Mouse (Mus musculus): ENCODE results near the gene Mgmt.

DNA sequence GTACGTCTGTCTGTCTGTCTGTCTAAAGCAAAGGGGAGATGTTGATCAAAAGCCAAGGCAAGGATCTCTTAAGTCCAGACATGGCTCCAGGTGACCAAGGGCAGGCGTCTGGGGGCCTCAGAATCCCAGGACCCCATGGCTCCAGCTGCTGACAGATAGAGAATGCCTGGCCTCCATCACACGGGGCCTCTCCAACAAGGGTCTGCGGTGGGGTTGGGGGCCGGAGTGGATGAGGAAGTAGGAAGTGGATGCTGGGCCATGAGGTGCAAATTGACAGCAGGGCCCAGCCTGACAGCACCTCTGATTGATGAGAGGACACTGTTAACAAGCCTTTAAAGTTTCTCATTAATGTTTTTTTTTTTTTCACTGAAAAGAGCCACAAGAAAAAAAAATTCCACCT is 237.5 kb downstream of the Mgmt start:
- TF ChIP-seq GATA1 (IDR thresholded peaks at IDR 0.05; ENCODE audit: borderline replicate concordance, low read length) (no peak), FLI1 (IDR thresholded peaks at IDR 0.05; ENCODE audit: low read length) (no peak)
